Mouse (Mus musculus) heart, postnatal 0 days (tissue): Measurements from ENCODE around the gene Mlh3.

Experiments
- CTCF ChIP-seq: IDR thresholded peaks from 2 replicates; pipeline ENCODE4 v1.5.1; 2016; ENCODE audit warnings: antibody characterized with exemption, control low read depth, low read depth
- EP300 ChIP-seq: IDR thresholded peaks from 2 replicates; pipeline ENCODE4 v1.6.1; 2016; ENCODE audit warnings: antibody characterized with exemption, low read depth

GRCm38 (mm10) chr12:85233376-85234358, 36.7 kb downstream of the Mlh3 start:
- TF ChIP-seq EP300 = no peak
- TF ChIP-seq CTCF = no peak
